Mouse (Mus musculus) intestine, postnatal 0 days (tissue): ENCODE measurements around the gene Klhl36. TPM values are rescaled to one million over a fixed set of nuclear protein-coding genes. Genes with fewer than 3 reads are reported as not detected.
A peak's percentile ranks its signal among the peaks of the same experiment; 100 is the strongest.

Source experiments
- ATAC-seq: fragments of 200-750 bp; cut with Nextera tagmentation; 2 replicates; pipeline ENCODE4 v1.8.0; 2017; ENCODE audit warnings: mild to moderate bottlenecking, moderate TSS enrichment, moderate library complexity
- H3K27ac ChIP-seq: fragments of 300-500 bp; sonication (generic); 2 replicates; pipeline ENCODE4 v1.5.1; 2014; ENCODE audit warnings: mild to moderate bottlenecking, low read depth, low read length, moderate library complexity
- H3K27me3 ChIP-seq: fragments of 300-500 bp; sonication (generic); replicated peaks from 2 replicates; pipeline ENCODE4 v1.6.1; 2014; ENCODE audit warnings: low read length, mixed read lengths; ENCODE audit not compliant: control insufficient read depth, insufficient read depth
- H3K36me3 ChIP-seq: fragments of 300-500 bp; sonication (generic); 2 replicates; pipeline ENCODE4 v1.6.1; 2014; ENCODE audit warnings: mild to moderate bottlenecking, moderate library complexity; ENCODE audit not compliant: control insufficient read depth, insufficient read depth
- H3K4me1 ChIP-seq: fragments of 300-500 bp; sonication (generic); replicated peaks from 2 replicates; pipeline ENCODE4 v1.6.1; 2014; ENCODE audit warnings: antibody characterized with exemption, low read length, mixed read lengths; ENCODE audit not compliant: control insufficient read depth, insufficient read depth
- H3K4me2 ChIP-seq: fragments of 300-500 bp; sonication (generic); replicated peaks from 2 replicates; pipeline ENCODE4 v1.6.1; 2014; ENCODE audit warnings: low read depth, mild to moderate bottlenecking, moderate library complexity
- H3K4me3 ChIP-seq: fragments of 300-500 bp; sonication (generic); 2 replicates; pipeline ENCODE4 v1.5.1; 2014; ENCODE audit warnings: low read depth, low read length
- H3K9ac ChIP-seq: fragments of 300-500 bp; sonication (generic); 2 replicates; pipeline ENCODE4 v1.6.1; 2014; ENCODE audit warnings: mild to moderate bottlenecking, low read depth, low read length
- H3K9me3 ChIP-seq: fragments of 300-500 bp; sonication (generic); 2 replicates; pipeline ENCODE4 v1.6.1; 2016; ENCODE audit warnings: mixed run types; ENCODE audit not compliant: control insufficient read depth
- CTCF ChIP-seq: sonication (generic); IDR thresholded peaks from 2 replicates; pipeline ENCODE4 v1.5.1; 2016; ENCODE audit warnings: low read depth, mild to moderate bottlenecking, control low read depth, antibody characterized with exemption, moderate library complexity
- whole genome bisulfite sequencing: fragments of 180-500 bp; shearing (Covaris S2); extraction: QIAGEN DNeasy Blood & Tissue Kit; methylation state at CpG from one replicate; pipeline ENCODE4 v1.1.7; 2014; 5-methylcytosine and 5-hydroxymethylcytosine counted together
- polyA plus RNA-seq: library from polyadenylated mRNA; unstranded; fragments of >200 nt; fragmentation: Nextera tagmentation; extraction: Ambion mirVana; gene quantifications from 2 replicates; pipeline ENCODE4 v1.2.1, GENCODE M21; 2015

The Klhl36 gene
- polyA plus RNA-seq, 1 experiment from 2014 or later = 7.4 TPM

GRCm38 (mm10) chr8:119913181-119913580 lies 51.1 kb downstream of the Klhl36 start:
- WGBS = 42% methylated on average over 3 of the region's 3 CpGs
- H3K27ac ChIP-seq = no peak overlapping the region
- peaks cover 7% of the 10 kb centered on the region; the same call in 1 of the 2 replicates for H3K4me1 ChIP-seq
- no peaks in the 10 kb centered on the region for H3K27me3 ChIP-seq
- H3K4me3 ChIP-seq = no peak overlapping the region
- ATAC-seq = no peak
- H3K9ac ChIP-seq = no peak overlapping the region
- TF ChIP-seq CTCF = no peak
- H3K4me2 ChIP-seq = peak overlapping the region; percentile 84; the same call in 1 of the 2 replicates
- H3K9me3 ChIP-seq = no peaks in the 10 kb centered on the region
- no peaks in the 10 kb centered on the region for H3K36me3 ChIP-seq

GRCm38 (mm10) chr8:119914161-119914560 lies 52.1 kb downstream of the Klhl36 start:
- H3K4me3 ChIP-seq = no peak overlapping the region
- 22% methylated on average over 2 of the region's 2 CpGs for WGBS
- no peaks in the 10 kb centered on the region for H3K27me3 ChIP-seq
- no peak for TF ChIP-seq CTCF
- no peak overlapping the region for H3K4me2 ChIP-seq
- no peak overlapping the region for H3K9ac ChIP-seq
- H3K4me1 ChIP-seq = peaks cover 7% of the 10 kb centered on the region; the same call in 1 of the 2 replicates
- no peaks in the 10 kb centered on the region for H3K9me3 ChIP-seq
- no peak for ATAC-seq
- no peak overlapping the region for H3K27ac ChIP-seq
- no peaks in the 10 kb centered on the region for H3K36me3 ChIP-seq

GRCm38 (mm10) chr8:119915298-119915697 lies 53.2 kb downstream of the Klhl36 start:
- H3K36me3 ChIP-seq = no peaks in the 10 kb centered on the region
- TF ChIP-seq CTCF = no peak
- WGBS = 82% methylated on average over 4 of the region's 4 CpGs
- no peaks in the 10 kb centered on the region for H3K9me3 ChIP-seq
- peaks cover 7% of the 10 kb centered on the region; the same call in 1 of the 2 replicates for H3K4me1 ChIP-seq
- ATAC-seq = no peak
- no peak overlapping the region for H3K9ac ChIP-seq
- H3K4me3 ChIP-seq = no peak overlapping the region
- no peak overlapping the region for H3K27ac ChIP-seq
- no peak overlapping the region for H3K4me2 ChIP-seq
- H3K27me3 ChIP-seq = no peaks in the 10 kb centered on the region

GRCm38 (mm10) chr8:119916237-119916892 lies 54.3 kb downstream of the Klhl36 start:
- no peaks in the 10 kb centered on the region for H3K9me3 ChIP-seq
- H3K36me3 ChIP-seq = no peaks in the 10 kb centered on the region
- H3K4me3 ChIP-seq = no peak overlapping the region
- H3K4me1 ChIP-seq = peaks cover 7% of the 10 kb centered on the region; the same call in 1 of the 2 replicates
- no peaks in the 10 kb centered on the region for H3K27me3 ChIP-seq
- H3K9ac ChIP-seq = no peak overlapping the region
- H3K27ac ChIP-seq = no peak overlapping the region
- H3K4me2 ChIP-seq = 0 out of 2 replicates have a peak overlapping the region, but pooled peaks have one; percentile 0
- no peak for TF ChIP-seq CTCF
- WGBS = 54% methylated on average over 16 of the region's 16 CpGs
- peak; percentile 57; the same call in 1 of the 2 replicates for ATAC-seq

GRCm38 (mm10) chr8:119917415-119917814 lies 55.3 kb downstream of the Klhl36 start:
- Histone ChIP-seq H3K27me3 (no peaks in the 10 kb centered on the region), H3K27ac (no peak overlapping the region), H3K4me1 (peaks cover 6% of the 10 kb centered on the region; the same call in 1 of the 2 replicates), H3K36me3 (no peaks in the 10 kb centered on the region), H3K4me3 (no peak overlapping the region), H3K4me2 (no peak overlapping the region), H3K9ac (no peak overlapping the region), H3K9me3 (no peaks in the 10 kb centered on the region)
- WGBS = 77% methylated on average over 3 of the region's 3 CpGs
- no peak for TF ChIP-seq CTCF
- no peak for ATAC-seq

GRCm38 (mm10) chr8:119918155-119918567 lies 56.1 kb downstream of the Klhl36 start:
- TF ChIP-seq CTCF = no peak
- H3K9me3 ChIP-seq = no peaks in the 10 kb centered on the region
- no peaks in the 10 kb centered on the region for H3K27me3 ChIP-seq
- WGBS = 44% methylated on average over 1 of the region's 1 CpGs
- H3K4me3 ChIP-seq = no peak overlapping the region
- no peak overlapping the region for H3K9ac ChIP-seq
- H3K36me3 ChIP-seq = no peaks in the 10 kb centered on the region
- 0 out of 2 replicates have a peak, but pooled peaks cover 3% of the 10 kb centered on the region for H3K4me1 ChIP-seq
- no peak for ATAC-seq
- no peak overlapping the region for H3K27ac ChIP-seq
- no peak overlapping the region for H3K4me2 ChIP-seq
